Mouse (Mus musculus) thymus, adult 2 months (tissue): ENCODE data around the gene Abhd17c. TPM values are rescaled to one million over a fixed set of nuclear protein-coding genes. Genes with fewer than 3 reads are reported as not detected.
A peak's percentile ranks its signal among the peaks of the same experiment; 100 is the strongest.

Source experiments
- DNase-seq: peaks from one replicate; pipeline ENCODE4 v3.0.0; 2021
- H3K27ac ChIP-seq: fragments of 200-500 bp; 2 replicates; pipeline ENCODE4 v1.5.1; 2012; ENCODE audit warnings: low read length, control low read depth; ENCODE audit not compliant: control insufficient read depth, insufficient read depth
- H3K27me3 ChIP-seq: fragments of 200-500 bp; 2 replicates; pipeline ENCODE4 v1.6.1; 2012; ENCODE audit warnings: mild to moderate bottlenecking, low read length, moderate library complexity, mixed read lengths; ENCODE audit not compliant: control insufficient read depth, insufficient read depth
- H3K36me3 ChIP-seq: fragments of 200-500 bp; 2 replicates; pipeline ENCODE4 v1.6.1; 2012; ENCODE audit warnings: mild to moderate bottlenecking, low read length, moderate library complexity; ENCODE audit not compliant: control insufficient read depth, insufficient read depth
- H3K4me1 ChIP-seq: fragments of 200-500 bp; replicated peaks from 2 replicates; pipeline ENCODE4 v1.6.1; 2012; ENCODE audit warnings: low read length; ENCODE audit not compliant: control insufficient read depth, insufficient read depth
- H3K4me3 ChIP-seq: fragments of 200-500 bp; 2 replicates; pipeline ENCODE4 v1.5.1; 2012; ENCODE audit warnings: mild to moderate bottlenecking, low read length, control low read depth, moderate library complexity; ENCODE audit not compliant: control insufficient read depth, insufficient read depth
- CTCF ChIP-seq: fragments of 200-500 bp; IDR thresholded peaks from 2 replicates; pipeline ENCODE4 v1.5.1; 2012; ENCODE audit warnings: mild to moderate bottlenecking, control low read depth, low read length, moderate library complexity, borderline replicate concordance; ENCODE audit not compliant: control insufficient read depth, poor library complexity, insufficient read depth; ENCODE audit errors: extremely low read depth
- POLR2A ChIP-seq: fragments of 200-500 bp; IDR thresholded peaks from 2 replicates; pipeline ENCODE4 v1.6.1; 2012; ENCODE audit warnings: mild to moderate bottlenecking, low read length, control low read depth, moderate library complexity; ENCODE audit not compliant: control insufficient read depth, poor library complexity, insufficient read depth; ENCODE audit errors: extremely low read depth
- WGBS: fragments of 180-500 bp; shearing (Covaris S2); methylation state at CpG from one replicate; pipeline ENCODE4 v1.1.7; 2018; 5-methylcytosine and 5-hydroxymethylcytosine counted together
- polyA plus RNA-seq: library from polyadenylated mRNA; depleted of rRNA; stranded (reverse); fragments of >200 nt; gene quantifications from 2 replicates; pipeline ENCODE4 v1.2.3, GENCODE M21; 2012; rRNA removed

The Abhd17c gene
- 78.7 and 92.3 TPM in 2 replicates for polyA plus RNA-seq

DNA sequence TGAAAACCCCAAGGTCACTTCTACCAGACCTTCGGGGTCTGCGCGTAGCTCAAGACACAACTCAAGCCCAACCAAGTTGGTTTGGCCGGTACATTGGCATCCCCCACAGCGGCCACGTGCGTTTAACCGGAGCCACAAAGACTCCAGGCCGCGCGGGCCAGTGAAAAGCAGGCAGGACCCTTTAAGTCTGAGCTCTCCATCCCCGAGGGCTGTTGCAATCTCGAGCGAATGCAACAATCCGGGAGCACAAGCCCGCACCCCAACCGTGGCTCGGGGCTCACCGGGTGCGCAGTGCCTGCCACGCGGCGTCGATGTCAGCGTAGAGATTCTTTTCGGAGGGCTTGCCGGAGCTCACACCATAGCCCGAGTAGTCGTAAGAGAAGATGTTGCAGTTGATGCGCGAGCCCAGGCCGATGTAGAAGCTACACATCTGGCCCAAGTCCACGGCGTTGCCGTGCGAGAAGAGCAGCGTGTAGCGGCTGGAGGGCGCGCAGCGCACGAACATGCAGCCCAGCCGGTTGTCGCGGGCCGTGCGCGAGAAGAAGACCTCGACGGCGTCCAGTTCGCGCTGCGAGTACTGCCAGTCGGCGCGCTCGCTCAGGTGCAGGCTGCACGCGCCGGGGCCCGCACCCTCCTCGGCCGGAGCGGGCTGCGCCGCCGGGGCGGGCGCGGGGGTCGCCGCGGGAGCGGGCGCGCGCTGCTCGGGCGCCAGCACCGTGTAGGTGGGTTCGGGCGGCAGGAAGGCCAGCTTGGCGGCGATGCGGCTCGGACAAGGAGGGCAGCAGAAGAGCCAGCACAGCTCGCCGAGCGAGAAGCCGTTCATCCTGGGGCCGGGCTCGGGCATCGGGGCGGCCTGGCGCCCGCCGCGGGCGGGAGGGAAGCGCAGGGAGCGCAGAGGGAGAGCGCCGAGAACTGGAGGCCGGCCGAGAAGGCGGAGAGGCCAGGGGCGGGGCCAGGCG, at the start of gene Abhd17c:
TSS of gene Abhd17c (minus strand) at position 893 of the 959 bp plus-strand sequence.
- H3K36me3 ChIP-seq, result no peaks in the 10 kb centered on the region
- peak within 1 kb of the TSS; percentile 92 for H3K4me3 ChIP-seq
- peak; percentile 57 for DNase-seq
- TF ChIP-seq POLR2A, result no peak
- TF ChIP-seq CTCF, result no peak
- no peak within 1 kb of the TSS for H3K27ac ChIP-seq
- H3K4me1 ChIP-seq, result peaks cover 19% of the 10 kb centered on the region
- H3K27me3 ChIP-seq, result no peaks in the 10 kb centered on the region
- under 1% methylated on average over 109 of the region's 109 CpGs for WGBS

DNA sequence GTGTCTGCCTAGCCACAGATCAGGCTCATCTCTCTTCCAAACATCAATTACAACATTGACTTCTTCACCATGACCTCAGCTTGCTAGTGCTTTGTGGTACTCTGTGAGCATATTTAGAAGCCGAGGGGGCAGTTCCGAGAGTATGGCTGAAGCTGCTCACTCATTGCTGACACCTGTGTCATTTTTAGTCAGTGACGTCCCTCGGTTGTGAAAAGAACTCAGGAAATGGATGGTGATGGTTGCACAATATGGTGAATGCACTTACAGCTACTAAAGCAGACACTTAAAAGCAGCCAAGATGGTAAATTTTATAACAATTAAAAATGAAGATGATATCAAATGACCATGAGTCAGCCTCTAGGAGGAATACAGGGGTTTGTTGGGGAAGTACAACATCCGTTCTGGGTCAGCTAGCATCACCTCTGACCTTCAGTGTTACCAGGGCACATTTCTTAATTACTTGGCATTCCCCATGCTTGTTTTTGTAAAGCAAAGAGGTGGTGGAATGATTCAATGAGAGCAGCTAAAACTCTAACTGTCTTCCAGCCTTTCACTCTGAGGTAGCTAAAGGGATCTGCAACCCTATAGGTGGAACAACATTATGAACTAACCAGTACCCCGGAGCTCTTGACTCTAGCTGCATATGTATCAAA, 45.6 kb upstream of the Abhd17c start:
- TF ChIP-seq POLR2A, result no peak
- no peak for TF ChIP-seq CTCF
- WGBS, result 81% methylated on average over 6 of the region's 6 CpGs
- no peaks in the 10 kb centered on the region for H3K4me1 ChIP-seq
- H3K36me3 ChIP-seq, result no peaks in the 10 kb centered on the region
- H3K4me3 ChIP-seq, result no peak overlapping the region
- no peak overlapping the region for H3K27ac ChIP-seq
- no peaks in the 10 kb centered on the region for H3K27me3 ChIP-seq
- no peak for DNase-seq

DNA sequence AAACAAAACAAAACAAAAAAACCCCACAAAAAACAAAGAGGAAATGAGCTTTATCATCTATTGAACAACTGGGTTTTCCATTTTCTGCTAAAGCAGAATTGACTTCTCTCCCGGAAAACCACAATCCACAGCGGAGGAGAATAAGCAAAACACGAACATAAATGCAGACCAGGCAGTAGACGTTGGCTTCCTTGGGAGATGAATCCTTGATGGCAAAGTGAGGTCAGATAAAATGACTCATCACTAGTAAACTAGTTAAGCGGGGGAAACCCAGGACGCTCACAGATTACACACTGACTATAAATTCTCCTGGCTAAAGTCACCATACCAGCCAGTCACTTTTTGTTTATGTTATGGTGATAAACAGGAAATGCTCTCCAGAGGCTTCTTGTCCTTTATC, 44.5 kb upstream of the Abhd17c start:
- Histone ChIP-seq H3K4me1 (no peaks in the 10 kb centered on the region), H3K27ac (no peak overlapping the region), H3K36me3 (no peaks in the 10 kb centered on the region), H3K27me3 (no peaks in the 10 kb centered on the region), H3K4me3 (no peak overlapping the region)
- 46% methylated on average over 6 of the region's 6 CpGs for WGBS
- no peak for DNase-seq
- no peak for TF ChIP-seq POLR2A

DNA sequence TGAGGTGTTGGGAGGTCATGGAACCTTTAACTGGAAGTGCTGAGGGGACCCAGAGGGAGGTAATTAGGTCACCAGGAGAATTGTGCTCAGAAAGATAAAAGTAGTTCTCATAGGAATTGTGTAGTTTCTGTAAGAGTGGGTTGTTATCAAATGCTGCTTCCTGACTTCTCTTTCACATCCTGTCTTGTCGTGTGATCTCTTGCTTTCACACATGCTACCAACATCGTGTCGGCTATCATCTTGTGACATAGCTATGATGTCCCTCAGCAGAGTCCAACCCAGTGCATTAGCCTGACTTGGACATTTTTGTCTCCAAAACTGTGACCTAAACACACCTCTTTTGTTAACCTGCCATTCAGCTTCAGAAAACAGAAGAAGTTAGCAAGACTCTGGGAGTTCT, 40.6 kb upstream of the Abhd17c start:
- DNase-seq, result no peak
- H3K4me3 ChIP-seq, result no peak overlapping the region
- 41% methylated on average over 3 of the region's 3 CpGs for WGBS
- no peak for TF ChIP-seq POLR2A
- no peak for TF ChIP-seq CTCF
- H3K27me3 ChIP-seq, result no peaks in the 10 kb centered on the region
- no peaks in the 10 kb centered on the region for H3K4me1 ChIP-seq
- H3K27ac ChIP-seq, result no peak overlapping the region
- H3K36me3 ChIP-seq, result no peaks in the 10 kb centered on the region

DNA sequence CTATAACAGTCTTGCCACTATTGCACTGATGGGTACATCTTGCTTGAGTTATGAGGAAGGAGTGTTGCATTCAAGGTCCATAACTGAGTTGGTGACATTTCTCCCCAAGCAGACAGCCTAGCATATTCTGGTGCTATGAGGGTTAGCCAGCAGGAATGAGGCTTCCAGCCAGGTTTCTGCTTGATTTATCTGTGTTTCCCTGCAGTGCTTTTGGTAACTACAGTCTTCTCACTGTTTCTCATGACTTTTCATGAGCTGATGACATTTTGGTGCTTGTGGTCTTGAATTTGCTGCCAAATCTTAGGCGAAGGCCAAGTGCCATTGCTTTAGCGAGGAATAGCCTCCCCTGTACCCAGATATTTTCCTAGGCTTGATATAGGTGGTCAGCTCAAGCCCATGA, 39.8 kb upstream of the Abhd17c start:
- Histone ChIP-seq H3K27me3 (no peaks in the 10 kb centered on the region), H3K36me3 (no peaks in the 10 kb centered on the region), H3K4me3 (no peak overlapping the region), H3K27ac (no peak overlapping the region), H3K4me1 (no peaks in the 10 kb centered on the region)
- TF ChIP-seq POLR2A (no peak), CTCF (no peak)
- 97% methylated on average over 2 of the region's 2 CpGs for WGBS
- no peak for DNase-seq

DNA sequence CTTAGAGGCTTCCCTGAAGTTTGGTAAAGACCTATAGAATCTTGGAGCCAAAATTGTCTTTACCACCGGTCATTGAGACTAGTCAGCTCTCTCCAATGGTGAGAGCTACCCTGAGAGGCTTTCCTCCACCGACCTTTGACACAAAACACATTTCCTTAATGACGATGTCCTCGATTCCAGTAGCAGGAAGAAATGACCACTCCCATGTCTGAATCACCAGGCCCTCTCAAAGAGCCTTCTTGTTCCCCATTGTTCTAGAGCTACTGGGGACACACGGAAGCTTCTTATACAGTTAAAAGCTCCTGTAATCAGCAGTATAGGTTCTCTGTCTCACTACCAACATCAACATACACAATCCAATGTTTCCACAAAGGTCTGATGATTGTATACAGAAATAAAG, 36.5 kb upstream of the Abhd17c start:
- WGBS, result 76% methylated on average over 5 of the region's 5 CpGs
- DNase-seq, result no peak
- no peak for TF ChIP-seq CTCF
- TF ChIP-seq POLR2A, result no peak

DNA sequence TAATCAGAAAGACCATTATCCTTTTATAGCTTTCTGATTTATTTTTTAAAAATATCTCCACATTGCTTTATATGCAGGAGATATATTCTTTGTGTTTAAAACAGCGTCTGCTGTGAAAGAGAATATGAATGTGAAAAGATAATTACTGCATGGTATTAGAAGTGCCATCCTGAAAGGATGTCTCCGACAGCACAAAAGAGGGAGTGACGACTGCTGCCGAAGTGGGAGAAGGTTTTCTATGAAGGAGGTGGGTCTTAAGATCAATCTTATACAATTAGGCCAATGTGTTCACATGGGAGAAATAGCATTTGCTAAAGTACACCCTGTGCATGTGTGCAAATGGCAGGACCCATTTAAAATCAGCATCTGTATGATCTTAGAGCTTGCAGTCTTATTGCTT, 33.5 kb upstream of the Abhd17c start:
- DNase-seq, result no peak
- Histone ChIP-seq H3K36me3 (no peaks in the 10 kb centered on the region), H3K4me1 (no peaks in the 10 kb centered on the region), H3K27ac (no peak overlapping the region), H3K27me3 (no peaks in the 10 kb centered on the region), H3K4me3 (no peak overlapping the region)
- no peak for TF ChIP-seq CTCF
- TF ChIP-seq POLR2A, result no peak
- WGBS, result 97% methylated on average over 4 of the region's 4 CpGs

More for the DNA sequence above, 36.5 kb upstream of the Abhd17c start:
- Histone ChIP-seq H3K27me3 (no peaks in the 10 kb centered on the region), H3K4me1 (no peaks in the 10 kb centered on the region), H3K36me3 (no peaks in the 10 kb centered on the region), H3K4me3 (no peak overlapping the region), H3K27ac (no peak overlapping the region)
